Mouse (Mus musculus) ES-E14 (cell line): ENCODE data around the gene Rbfox3. TPM values are rescaled to one million over a fixed set of nuclear protein-coding genes. Genes with fewer than 3 reads are reported as not detected.

Experiments used
- DNase-seq: peaks from one replicate; pipeline ENCODE4 v3.0.0-alpha.2; 2013; ENCODE audit warnings: low read depth, low spot score
- H3K27ac ChIP-seq: 2 replicates; pipeline ENCODE4 v1.5.1; 2012; ENCODE audit warnings: low read depth, mild to moderate bottlenecking, low read length, moderate library complexity, mixed read lengths; ENCODE audit not compliant: poor library complexity, insufficient read depth, severe bottlenecking
- H3K36me3 ChIP-seq: 2 replicates; pipeline ENCODE4 v1.6.1; 2012; ENCODE audit warnings: mild to moderate bottlenecking, low read length, moderate library complexity, mixed read lengths; ENCODE audit not compliant: control insufficient read depth, poor library complexity, insufficient read depth, severe bottlenecking
- H3K4me1 ChIP-seq, 2 experiments: fragments of 150-350 bp in 1 of 2; sonication (generic) in 1 of 2; 2 replicates each; pipeline ENCODE4 v1.6.1; 2012; ENCODE audit warnings: low read length in 2 of 2, mild to moderate bottlenecking in 1 of 2, mixed read lengths in 1 of 2; ENCODE audit not compliant: control insufficient read depth in 2 of 2, insufficient read depth in 2 of 2, poor library complexity in 1 of 2
- H3K4me3 ChIP-seq, 2 experiments: fragments of 150-350 bp in 1 of 2; sonication (generic) in 1 of 2; 2 replicates each; pipeline ENCODE4 v1.5.1; 2012; ENCODE audit warnings: low read length in 2 of 2, low read depth in 1 of 2, mild to moderate bottlenecking in 1 of 2, mixed read lengths in 1 of 2; ENCODE audit not compliant: insufficient read depth in 1 of 2, poor library complexity in 1 of 2, severe bottlenecking in 1 of 2
- H3K9ac ChIP-seq: 2 replicates; pipeline ENCODE4 v1.6.1; 2012; ENCODE audit warnings: low read depth, mild to moderate bottlenecking, low read length, mixed read lengths; ENCODE audit not compliant: poor library complexity, insufficient read depth, severe bottlenecking
- H3K9me3 ChIP-seq: fragments of 150-350 bp; sonication (generic); 2 replicates; pipeline ENCODE4 v1.6.1; 2012; ENCODE audit warnings: low read depth, mild to moderate bottlenecking, low read length; ENCODE audit not compliant: control insufficient read depth, insufficient read depth
- CHD2 ChIP-seq: IDR thresholded peaks from 2 replicates; pipeline ENCODE4 v1.6.1; 2014; ENCODE audit warnings: mild to moderate bottlenecking, low read depth, low read length, inconsistent platforms
- HCFC1 ChIP-seq: IDR thresholded peaks from 2 replicates; pipeline ENCODE4 v1.6.1; 2012; ENCODE audit warnings: low read length, inconsistent platforms, borderline replicate concordance; ENCODE audit not compliant: insufficient read depth
- MAFK ChIP-seq: IDR thresholded peaks from 2 replicates; pipeline ENCODE4 v1.6.1; 2014; ENCODE audit warnings: mild to moderate bottlenecking, low read depth, low read length, inconsistent platforms; ENCODE audit not compliant: insufficient read depth
- ZC3H11A ChIP-seq: IDR thresholded peaks from 2 replicates; pipeline ENCODE4 v1.6.1; 2012; ENCODE audit warnings: low read depth, mild to moderate bottlenecking, inconsistent platforms, low read length, borderline replicate concordance
- ZNF384 ChIP-seq: IDR thresholded peaks from 2 replicates; pipeline ENCODE4 v1.6.1; 2012; ENCODE audit warnings: low read depth, low read length, inconsistent platforms
- in situ Hi-C, 2 experiments: fragments of 600-800 bp; cut with MboI; formaldehyde crosslinking; loops; one replicate each; pipeline ENCODE4 v1.15.1; 2025; ENCODE audit warnings: low sequenced_read_pairs in 2 of 2, inconsistent platforms in 1 of 2; ENCODE audit not compliant: unreplicated experiment in 2 of 2
- total RNA-seq: library from RNA; depleted of rRNA; stranded (reverse); fragments of 300-350 nt; gene quantifications from 2 replicates; pipeline ENCODE4 v1.2.3, GENCODE M21; 2012

The Rbfox3 gene
- total RNA-seq, 1 experiment: 0.45 TPM

DNA sequence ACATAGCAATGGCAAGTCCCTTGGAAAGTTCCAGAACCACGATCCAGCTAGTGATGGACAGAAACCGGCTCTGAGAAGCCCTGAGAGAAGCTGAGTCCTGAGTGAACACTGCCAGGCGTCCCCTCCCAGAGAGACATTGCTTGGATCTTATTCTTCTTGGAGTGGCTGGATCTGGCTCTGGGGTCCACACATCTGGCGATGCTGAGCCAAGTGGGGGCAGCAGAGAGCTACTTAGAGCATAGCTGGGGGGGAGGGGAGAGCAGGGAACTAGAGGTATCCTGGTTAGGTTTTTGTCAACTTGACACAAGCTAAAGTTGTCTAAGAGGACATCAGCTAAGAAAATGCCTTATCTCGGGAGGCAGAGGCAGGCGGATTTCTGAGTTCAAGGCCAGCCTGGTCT lies 170.1 kb downstream of the Rbfox3 start:
- Histone ChIP-seq H3K9me3 (no peaks in the 10 kb centered on the region), H3K36me3 (no peaks in the 10 kb centered on the region), H3K9ac (no peak overlapping the region), H3K4me3 (no peak overlapping the region), H3K27ac (no peak overlapping the region), H3K4me1 (peaks cover 0 to 6% of the 10 kb centered on the region in 2 experiments; a peak in 1 of 4 replicates)
- in situ Hi-C loops: no loop called here
- TF ChIP-seq ZC3H11A (no peak), MAFK (no peak), ZNF384 (no peak), HCFC1 (no peak), CHD2 (no peak)
- DNase-seq: no peak

DNA sequence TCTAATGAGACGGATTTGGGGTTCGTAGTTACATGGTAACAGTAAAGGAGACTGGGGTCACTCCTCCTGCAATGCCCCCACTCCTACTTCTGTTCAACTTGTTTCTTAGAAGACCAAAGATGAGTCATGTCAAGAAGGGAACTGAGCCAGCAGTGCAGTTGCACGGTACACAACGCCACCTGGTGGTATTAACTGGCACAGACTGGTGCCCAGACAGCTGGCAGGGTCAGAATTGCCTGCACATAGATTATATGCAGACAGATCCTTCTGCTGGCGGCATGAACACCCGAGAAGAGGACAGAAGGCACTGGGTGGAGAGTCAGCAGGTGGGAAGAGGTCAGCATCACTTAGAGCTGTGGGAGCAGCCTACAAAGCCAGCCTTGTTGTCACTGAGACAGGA lies 171.4 kb downstream of the Rbfox3 start:
- Histone ChIP-seq H3K36me3 (no peaks in the 10 kb centered on the region), H3K9me3 (no peaks in the 10 kb centered on the region), H3K4me3 (no peak overlapping the region), H3K27ac (no peak overlapping the region), H3K4me1 (peaks cover 0 to 4% of the 10 kb centered on the region in 2 experiments; a peak in 1 of 4 replicates), H3K9ac (no peak overlapping the region)
- in situ Hi-C loops: no loop called here
- TF ChIP-seq ZNF384 (no peak), HCFC1 (no peak), MAFK (0 out of 2 replicates have a peak, but pooled peaks have one; percentile 28), ZC3H11A (peak; percentile 58; the same call in 1 of the 2 replicates)
- DNase-seq: peak; percentile 60

DNA sequence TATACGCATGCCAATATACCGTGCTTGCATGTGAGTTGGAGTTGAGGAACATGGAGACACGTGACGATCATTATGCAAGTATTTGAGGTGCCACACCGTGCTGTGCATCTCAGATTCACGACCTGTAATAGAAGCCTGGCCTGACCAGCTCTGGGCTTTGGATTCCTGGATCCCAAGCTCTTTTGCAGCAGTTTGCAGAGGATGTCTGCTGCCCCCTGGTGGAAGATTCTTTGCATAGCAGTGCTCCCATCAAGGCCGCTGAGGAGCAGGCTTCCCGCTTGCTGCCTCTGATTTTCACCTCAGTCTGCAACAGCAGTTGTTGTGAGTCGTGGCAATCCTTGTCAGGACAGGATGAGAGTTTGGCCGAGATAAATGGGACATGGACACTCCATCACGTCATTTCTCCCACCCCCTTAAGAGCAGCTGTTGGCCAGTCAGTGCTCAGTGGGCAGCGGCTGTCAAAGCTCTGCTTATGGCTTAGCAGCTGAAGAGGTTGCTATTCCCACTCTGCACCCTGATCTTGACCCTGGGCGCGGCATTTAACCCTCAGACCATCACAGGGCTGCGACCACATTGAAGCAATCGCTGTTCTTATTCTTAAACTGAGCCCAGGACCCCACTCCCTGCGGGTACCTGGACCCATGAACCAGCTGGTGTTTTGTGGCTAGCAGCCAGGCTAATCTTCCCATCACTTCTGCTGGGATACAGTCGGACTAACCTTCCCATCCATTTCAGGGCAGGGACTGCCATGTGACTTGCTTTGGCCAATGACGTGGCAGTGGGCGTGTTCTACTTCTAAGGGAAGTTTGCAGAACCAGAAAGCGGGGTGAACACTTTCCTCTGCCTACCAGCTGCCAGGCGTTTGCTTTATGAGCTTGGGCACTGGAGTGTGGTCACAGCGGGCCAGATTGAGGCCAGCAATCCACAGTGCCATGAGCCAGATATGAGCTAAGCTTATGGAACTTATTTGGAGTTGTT lies 172.3 kb downstream of the Rbfox3 start:
- Histone ChIP-seq H3K9me3 (no peaks in the 10 kb centered on the region), H3K27ac (no peak overlapping the region), H3K4me1 (no peaks in the 10 kb centered on the region; a peak in 1 of 4 replicates), H3K36me3 (no peaks in the 10 kb centered on the region), H3K4me3 (peak overlapping the region; percentile 6 to 42; a peak in 2 of 4 replicates), H3K9ac (no peak overlapping the region)
- TF ChIP-seq CHD2: 0 out of 2 replicates have a peak, but pooled peaks have one; percentile 4
- TF ChIP-seq MAFK: no peak
- peak; percentile 22; the same call in 1 of the 2 replicates for TF ChIP-seq ZC3H11A
- peak; percentile 81 for DNase-seq
- in situ Hi-C loops: no loop called here

DNA sequence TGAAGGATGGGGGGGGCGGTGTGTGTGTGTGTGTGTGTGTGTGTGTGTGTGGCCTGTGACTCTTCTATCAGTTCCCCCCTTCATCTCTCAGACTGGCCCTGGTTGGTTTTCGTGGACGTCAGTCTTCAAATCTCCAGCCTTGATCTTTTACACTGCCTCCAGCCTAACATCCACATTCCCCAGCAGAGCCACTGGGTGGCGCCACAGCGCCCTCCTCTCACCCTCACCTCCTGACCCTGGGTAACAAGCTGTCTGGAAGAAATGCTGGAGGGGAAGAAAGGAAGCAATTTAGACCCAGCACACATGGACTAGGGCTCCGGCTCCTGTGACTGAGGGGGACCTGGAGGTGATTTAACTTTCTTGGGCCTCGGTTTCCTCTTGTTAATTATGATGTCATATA lies 173.1 kb downstream of the Rbfox3 start:
- H3K27ac ChIP-seq: no peak overlapping the region
- H3K9ac ChIP-seq: no peak overlapping the region
- DNase-seq: no peak
- TF ChIP-seq ZNF384: no peak
- TF ChIP-seq MAFK: no peak
- no peak for TF ChIP-seq ZC3H11A
- no peak for TF ChIP-seq HCFC1
- TF ChIP-seq CHD2: no peak
- no peaks in the 10 kb centered on the region; a peak in 1 of 4 replicates for H3K4me1 ChIP-seq
- in situ Hi-C loops: no loop called here
- H3K36me3 ChIP-seq: no peaks in the 10 kb centered on the region
- no peaks in the 10 kb centered on the region for H3K9me3 ChIP-seq
- no peak overlapping the region for H3K4me3 ChIP-seq
